Mouse (Mus musculus): Measurements from ENCODE around the gene Slc24a2.

The Slc24a2 gene

DNA sequence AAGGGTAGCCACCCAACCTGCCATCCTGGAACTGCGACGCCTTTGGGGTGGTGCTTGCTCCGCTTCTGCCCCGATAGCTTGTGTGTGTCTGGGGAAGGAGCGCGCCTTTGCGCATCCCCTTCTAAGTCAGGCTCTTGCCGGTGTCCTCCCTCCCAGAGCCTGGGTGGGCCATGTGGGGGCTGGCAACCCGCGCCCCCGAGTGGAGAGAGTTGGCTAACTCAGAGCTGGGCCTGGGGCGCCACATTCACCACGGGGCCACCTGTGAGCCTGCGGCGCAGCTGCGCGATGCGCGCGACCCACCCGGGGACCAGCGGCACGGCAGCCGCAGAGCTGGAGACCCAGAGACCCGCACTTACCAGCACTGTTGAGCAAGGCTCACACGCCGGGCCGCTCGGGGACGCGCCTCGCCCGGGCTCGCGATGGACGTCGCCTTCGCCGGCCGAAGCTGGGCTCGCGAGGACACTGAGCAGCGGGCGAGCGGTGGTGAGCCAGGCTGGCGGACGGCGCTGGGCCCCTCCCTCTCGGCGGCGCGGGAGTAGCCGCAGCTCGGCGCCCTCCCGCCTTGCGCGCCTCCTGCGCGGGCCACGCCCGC, at the start of gene Slc24a2:
Slc24a2 (minus strand) TSS at position 518 of the 592 bp plus-strand sequence.
- peak; percentile 80 for ATAC-seq (ENCODE audit: low TSS enrichment)

DNA sequence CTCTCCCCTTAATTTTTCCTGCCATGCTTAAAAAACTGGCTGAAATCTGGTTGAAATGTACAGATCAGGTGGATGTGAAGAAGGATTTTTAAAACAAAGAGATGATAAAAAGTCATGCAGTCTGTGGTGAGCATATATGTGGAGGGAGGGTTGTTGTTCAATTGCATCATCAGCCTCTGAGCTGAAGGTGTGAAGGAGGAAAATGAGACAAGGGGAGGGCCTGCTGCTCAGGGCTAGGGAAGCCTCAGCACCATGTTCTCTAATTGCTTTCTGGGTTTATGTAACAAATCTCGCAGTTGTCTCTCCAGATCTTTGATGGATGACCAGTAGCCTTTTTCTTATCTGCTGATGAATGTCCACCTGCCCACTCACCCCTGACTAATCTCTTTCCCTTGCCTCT, 44.5 kb upstream of the Slc24a2 start:
- ATAC-seq (ENCODE audit: low TSS enrichment), result peak; percentile 18; the same call in 1 of the 2 replicates

DNA sequence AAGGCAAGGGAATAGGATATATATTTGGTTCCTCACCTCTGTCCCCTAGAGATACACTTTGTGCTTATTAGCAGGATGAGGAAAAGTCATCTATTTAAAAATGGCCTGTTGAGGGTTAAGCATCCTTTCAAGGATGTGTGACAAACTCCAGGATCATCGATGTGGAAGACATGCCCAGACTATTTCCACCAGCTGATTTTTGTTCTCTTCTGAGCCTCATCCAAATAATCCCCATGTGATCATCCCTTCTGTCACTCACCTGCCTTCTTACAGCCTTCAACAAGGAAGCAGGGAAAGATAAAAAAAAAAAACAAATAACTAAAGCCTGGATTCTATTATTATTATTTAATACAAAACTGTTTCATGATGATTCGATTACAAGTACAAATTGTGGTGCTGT, 44.0 kb upstream of the Slc24a2 start:
- ATAC-seq (ENCODE audit: low TSS enrichment), result no peak

- ATAC-seq (ENCODE audit: low TSS enrichment), result peak; percentile 100
These were observed 43.2 kb upstream of the Slc24a2 start for GRCm38 (mm10) chr4:87273476-87273875.

- ATAC-seq (ENCODE audit: low TSS enrichment), result peak; percentile 56
These were observed 885 bp downstream of the Slc24a2 start for GRCm38 (mm10) chr4:87229224-87229959.

GRCm38 (mm10) chr4:87221586-87221985, 8.7 kb downstream of the Slc24a2 start:
- ATAC-seq (ENCODE audit: low TSS enrichment), result 0 out of 2 replicates have a peak, but pooled peaks have one; percentile 34

GRCm38 (mm10) chr4:87218196-87218595, 12.1 kb downstream of the Slc24a2 start:
- ATAC-seq (ENCODE audit: low TSS enrichment), result peak; percentile 31; the same call in 1 of the 2 replicates

- ATAC-seq (ENCODE audit: low TSS enrichment), result peak; percentile 71
These were observed 18.8 kb downstream of the Slc24a2 start for GRCm38 (mm10) chr4:87211344-87211978.

DNA sequence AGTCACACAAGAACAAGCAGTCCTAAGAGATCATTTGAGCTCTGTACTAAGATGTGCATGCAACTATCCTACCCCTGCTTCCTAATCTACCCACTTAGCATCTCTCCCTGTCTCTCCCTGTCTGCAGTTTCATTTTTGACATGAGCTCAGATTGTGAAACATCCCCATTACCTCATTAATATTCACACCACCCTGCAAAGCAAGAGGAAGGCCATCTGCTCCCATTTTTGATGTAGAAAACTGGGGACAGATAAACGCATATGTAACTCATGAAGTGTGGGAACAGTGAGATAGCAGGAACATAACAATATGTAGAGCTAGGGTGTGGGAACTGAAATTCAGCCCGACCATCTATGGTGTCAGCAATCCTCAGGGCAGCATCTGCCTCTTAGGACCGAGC, 19.7 kb downstream of the Slc24a2 start:
- ATAC-seq (ENCODE audit: low TSS enrichment), result no peak

DNA sequence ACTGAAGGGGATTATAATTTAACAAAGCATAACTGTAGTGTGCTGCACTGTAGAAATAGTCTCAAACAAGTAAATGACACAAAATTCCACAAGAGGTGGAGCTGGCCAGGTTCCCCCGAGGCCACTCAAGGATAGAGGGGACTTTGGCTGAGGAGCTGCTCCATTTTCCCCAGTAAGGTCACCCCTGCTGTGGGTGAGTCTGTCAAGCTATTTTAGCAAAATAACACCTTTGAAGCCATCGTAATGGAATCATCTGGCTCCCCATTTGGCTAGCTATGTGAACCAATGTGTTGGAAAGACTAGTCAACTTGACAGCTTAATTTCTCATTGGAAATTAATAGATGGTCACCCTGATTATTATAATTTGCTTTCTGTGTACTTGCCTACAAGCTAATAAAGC, 28.2 kb downstream of the Slc24a2 start:
- ATAC-seq (ENCODE audit: low TSS enrichment), result no peak

DNA sequence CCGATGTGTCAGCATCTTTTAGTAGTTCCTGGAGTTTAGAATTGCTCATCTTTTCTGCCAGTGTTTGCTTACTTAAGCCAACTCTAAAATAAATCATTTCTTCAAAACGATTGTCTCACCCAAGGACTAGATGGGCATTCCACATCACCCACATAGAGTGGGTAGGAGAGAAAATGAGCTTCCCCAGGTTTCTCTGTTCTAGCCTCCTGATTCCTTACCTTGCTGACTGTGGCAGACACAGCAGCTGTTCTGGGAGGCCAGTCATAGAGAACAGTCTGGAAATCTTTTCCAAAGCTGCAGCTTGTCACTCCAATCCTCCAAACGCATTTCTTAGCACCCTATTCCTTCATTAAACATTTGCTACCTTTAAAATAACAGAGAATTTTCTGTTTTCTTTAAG, 29.0 kb downstream of the Slc24a2 start:
- peak; percentile 71 for ATAC-seq (ENCODE audit: low TSS enrichment)

GRCm38 (mm10) chr4:87184147-87184930, 45.9 kb downstream of the Slc24a2 start:
- ATAC-seq (ENCODE audit: low TSS enrichment), result no peak; the same call in 1 of the 2 replicates

- ATAC-seq (ENCODE audit: low TSS enrichment), result no peak
These were observed 53.2 kb downstream of the Slc24a2 start for GRCm38 (mm10) chr4:87177116-87177515.

DNA sequence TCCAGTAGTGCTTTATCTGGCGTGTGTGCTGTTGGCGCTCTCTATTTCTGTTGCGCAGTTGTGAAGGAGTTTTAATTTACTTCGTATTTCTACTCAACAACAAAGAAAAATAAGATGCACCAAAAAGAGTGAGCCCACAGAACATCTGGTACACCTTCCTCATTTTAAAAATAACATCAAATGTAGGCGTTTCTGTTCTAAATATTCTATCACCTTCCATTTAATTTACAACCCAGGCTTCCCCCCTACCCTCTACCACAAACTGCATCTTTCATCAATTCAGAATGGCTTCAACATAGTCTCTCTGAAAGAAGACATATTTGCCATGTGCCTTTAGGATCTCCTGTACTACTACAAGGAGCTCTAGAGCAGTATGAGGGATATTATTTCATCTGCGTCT, 66.3 kb downstream of the Slc24a2 start:
- peak; percentile 27 for ATAC-seq (ENCODE audit: low TSS enrichment)

DNA sequence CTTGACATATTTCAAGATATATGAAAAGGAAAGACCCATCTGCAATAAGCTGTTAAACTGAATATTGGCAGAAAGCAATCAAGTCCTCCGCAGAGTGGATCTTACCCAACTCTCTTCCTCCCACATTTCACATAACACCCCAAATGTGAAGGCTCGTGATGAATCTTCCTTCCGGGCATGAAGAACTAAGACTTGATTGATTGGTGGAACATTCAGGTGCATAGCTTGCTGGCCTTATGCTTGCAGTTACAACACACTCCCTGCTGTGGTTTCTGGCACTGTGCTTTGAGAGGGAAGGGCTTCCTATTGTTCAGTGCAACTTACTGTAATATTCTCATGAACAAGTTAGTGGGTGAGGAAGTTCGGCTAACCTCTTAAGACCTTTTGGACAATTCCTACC, 72.2 kb downstream of the Slc24a2 start:
- ATAC-seq (ENCODE audit: low TSS enrichment), result peak; percentile 44

DNA sequence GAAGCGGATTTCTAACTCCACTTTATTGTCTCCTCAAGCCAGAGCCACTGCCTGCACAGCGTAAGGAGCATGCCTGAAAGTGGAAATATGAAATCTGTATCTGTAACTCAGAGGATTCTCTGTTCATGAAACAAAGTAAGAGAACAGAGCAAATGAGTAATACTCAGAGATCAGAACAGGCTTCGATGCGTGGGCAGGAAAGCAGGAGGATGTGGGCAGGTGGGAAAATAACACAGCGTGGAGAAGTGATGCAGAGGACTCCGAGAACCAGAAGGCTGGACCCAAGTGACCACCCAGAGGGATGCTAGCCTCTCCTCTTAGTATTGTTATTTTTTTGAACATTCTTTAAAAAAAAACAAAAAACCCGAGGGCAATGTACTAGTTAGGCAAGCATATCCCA, 78.3 kb downstream of the Slc24a2 start:
- ATAC-seq (ENCODE audit: low TSS enrichment), result peak; percentile 75

GRCm38 (mm10) chr4:87149584-87149983, 80.7 kb downstream of the Slc24a2 start:
- no peak for ATAC-seq (ENCODE audit: low TSS enrichment)

GRCm38 (mm10) chr4:87141590-87142365, 88.5 kb downstream of the Slc24a2 start:
- peak; percentile 20 for ATAC-seq (ENCODE audit: low TSS enrichment)

DNA sequence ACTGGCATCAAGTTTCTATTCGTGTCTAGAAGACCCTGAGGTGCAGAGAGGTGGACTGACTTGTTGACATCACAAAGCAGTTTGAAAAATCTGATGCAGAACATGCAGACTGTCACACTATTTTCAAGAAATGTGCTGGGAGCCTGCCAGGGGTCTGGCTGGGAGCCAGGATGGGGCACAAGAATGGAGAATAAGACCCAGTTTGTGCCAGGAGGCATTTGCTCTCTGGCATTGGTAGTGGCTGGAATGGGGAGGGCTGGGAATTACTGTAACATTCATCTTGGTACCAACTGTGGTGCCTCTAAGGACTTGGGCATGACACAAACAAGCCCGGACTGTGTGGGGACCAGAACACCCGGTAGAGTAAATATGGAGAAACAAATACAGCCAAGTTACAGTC, 89.4 kb downstream of the Slc24a2 start:
- peak; percentile 22 for ATAC-seq (ENCODE audit: low TSS enrichment)

- peak; percentile 77 for ATAC-seq (ENCODE audit: low TSS enrichment)
These were observed 97.8 kb downstream of the Slc24a2 start for GRCm38 (mm10) chr4:87132525-87132924.

- ATAC-seq (ENCODE audit: low TSS enrichment), result peak; percentile 86
These were observed 103.5 kb downstream of the Slc24a2 start for GRCm38 (mm10) chr4:87126756-87127155.

Measured in frontal cortex, adult (tissue).